Mouse (Mus musculus) heart, adult 2 months (tissue): ENCODE results near the gene Cyp3a57. TPM values are rescaled to one million over a fixed set of nuclear protein-coding genes. Genes with fewer than 3 reads are reported as not detected.
"Not testable (repeated sequence)": the region's sequence is repeated elsewhere in the genome, so short reads cannot be mapped to it uniquely, and the experiment has no call there.

Source experiments
- DNase-seq, 2 experiments: peaks; one replicate each; pipeline ENCODE4 v3.0.0; 2021
- H3K27ac ChIP-seq: fragments of 200-600 bp; 2 replicates; pipeline ENCODE4 v1.8.1; 2022
- H3K27me3 ChIP-seq: fragments of 200-500 bp; 2 replicates; pipeline ENCODE4 v1.6.1; 2012; ENCODE audit warnings: mild to moderate bottlenecking, low read length, inconsistent platforms, mixed read lengths; ENCODE audit not compliant: control insufficient read depth, insufficient read depth
- H3K36me3 ChIP-seq: fragments of 200-500 bp; 2 replicates; pipeline ENCODE4 v1.6.1; 2012; ENCODE audit warnings: low read length, inconsistent platforms; ENCODE audit not compliant: control insufficient read depth, insufficient read depth
- H3K4me1 ChIP-seq: fragments of 200-500 bp; 2 replicates; pipeline ENCODE4 v1.6.1; 2011; ENCODE audit warnings: low read length; ENCODE audit not compliant: control insufficient read depth, insufficient read depth
- H3K4me3 ChIP-seq: fragments of 200-600 bp; 2 replicates; pipeline ENCODE4 v1.8.1; 2022
- H3K79me2 ChIP-seq: fragments of 200-500 bp; replicated peaks from 2 replicates; pipeline ENCODE4 v1.6.1; 2012; ENCODE audit warnings: mild to moderate bottlenecking, inconsistent platforms, low read length, moderate library complexity, mixed read lengths; ENCODE audit not compliant: control insufficient read depth, insufficient read depth
- H3K9ac ChIP-seq: fragments of 200-500 bp; 2 replicates; pipeline ENCODE4 v1.6.1; 2012; ENCODE audit warnings: low read depth, mild to moderate bottlenecking, control low read depth, inconsistent platforms, low read length, mixed read lengths
- CTCF ChIP-seq: fragments of 200-600 bp; IDR thresholded peaks from 2 replicates; pipeline ENCODE4 v1.8.1; 2022; ENCODE audit warnings: antibody characterized with exemption, mild to moderate bottlenecking, moderate library complexity
- EP300 ChIP-seq: fragments of 200-500 bp; IDR thresholded peaks from 2 replicates; pipeline ENCODE4 v1.6.1; 2011; ENCODE audit warnings: low read depth, low read length, control low read depth; ENCODE audit not compliant: insufficient read depth
- POLR2A ChIP-seq: fragments of 200-500 bp; IDR thresholded peaks from 2 replicates; pipeline ENCODE4 v1.6.1; 2011; ENCODE audit warnings: mild to moderate bottlenecking, low read depth, low read length, control low read depth; ENCODE audit not compliant: insufficient read depth
- WGBS: fragments of 180-500 bp; shearing (Covaris S2); methylation state at CpG from one replicate; pipeline ENCODE4 v1.1.7; 2018; 5-methylcytosine and 5-hydroxymethylcytosine counted together
- intact Hi-C: fragments of 180-260 bp; cut with DNase I; formaldehyde crosslinking; loops from one replicate; pipeline ENCODE4 v1.15.1; 2025
- polyA plus RNA-seq: library from polyadenylated mRNA; depleted of rRNA; stranded (reverse); fragments of >200 nt; gene quantifications from 2 replicates; pipeline ENCODE4 v1.2.3, GENCODE M21; 2012
- total RNA-seq, 2 experiments: library from RNA; stranded (reverse); gene quantifications; 2 replicates each; pipeline ENCODE4 v1.2.3; 2021

Cyp3a57 gene
- total and polyA plus RNA-seq, 3 experiments = not detected

GRCm38 (mm10) chr5:145317141-145317540 is 27.9 kb upstream of the Cyp3a57 start:
- DNase-seq = no peak
- no peak overlapping the region for H3K4me3 ChIP-seq
- no peaks in the 10 kb centered on the region for H3K27me3 ChIP-seq
- no peak overlapping the region for H3K27ac ChIP-seq
- TF ChIP-seq POLR2A = no peak
- no peak for TF ChIP-seq EP300
- no peak for TF ChIP-seq CTCF
- WGBS = 52% methylated on average over 1 of the region's 1 CpGs
- H3K4me1 ChIP-seq = no peaks in the 10 kb centered on the region
- no peaks in the 10 kb centered on the region for H3K79me2 ChIP-seq
- H3K36me3 ChIP-seq = no peaks in the 10 kb centered on the region
- H3K9ac ChIP-seq = no peak overlapping the region
- intact Hi-C loops = no loop called here

- intact Hi-C loops, H3K36me3 ChIP-seq, H3K27ac ChIP-seq, DNase-seq, H3K9ac ChIP-seq, H3K79me2 ChIP-seq, H3K4me3 ChIP-seq, H3K4me1 ChIP-seq, H3K27me3 ChIP-seq: not testable (repeated sequence)
Observed at GRCm38 (mm10) chr5:145338756-145339155, 6.3 kb upstream of the Cyp3a57 start.

GRCm38 (mm10) chr5:145349697-145350096 is 4.6 kb downstream of the Cyp3a57 start:
- TF ChIP-seq POLR2A (no peak), EP300 (no peak), CTCF (no peak)
- no peak overlapping the region for H3K27ac ChIP-seq
- no peak overlapping the region for H3K9ac ChIP-seq
- H3K27me3 ChIP-seq = no peaks in the 10 kb centered on the region
- H3K4me1 ChIP-seq = no peaks in the 10 kb centered on the region
- H3K36me3 ChIP-seq = no peaks in the 10 kb centered on the region
- intact Hi-C loops = no loop called here
- H3K79me2 ChIP-seq = no peaks in the 10 kb centered on the region
- no peak for DNase-seq
- H3K4me3 ChIP-seq = no peak overlapping the region

GRCm38 (mm10) chr5:145353081-145353480 is 8.0 kb downstream of the Cyp3a57 start:
- Histone ChIP-seq H3K27ac (no peak overlapping the region), H3K27me3 (no peaks in the 10 kb centered on the region), H3K4me1 (no peaks in the 10 kb centered on the region), H3K9ac (no peak overlapping the region), H3K36me3 (no peaks in the 10 kb centered on the region), H3K4me3 (no peak overlapping the region), H3K79me2 (no peaks in the 10 kb centered on the region)
- WGBS = 71% methylated on average over 1 of the region's 1 CpGs
- TF ChIP-seq CTCF = no peak
- TF ChIP-seq POLR2A = no peak
- TF ChIP-seq EP300 = no peak
- intact Hi-C loops = no loop called here
- DNase-seq = no peak

GRCm38 (mm10) chr5:145415416-145415815 is 70.3 kb downstream of the Cyp3a57 start:
- H3K9ac ChIP-seq, H3K27ac ChIP-seq, DNase-seq, H3K4me3 ChIP-seq, H3K79me2 ChIP-seq, H3K4me1 ChIP-seq, intact Hi-C loops, H3K36me3 ChIP-seq, H3K27me3 ChIP-seq: not testable (repeated sequence)
- 75% methylated on average over 9 of the region's 9 CpGs for WGBS

GRCm38 (mm10) chr5:145422287-145422686 is 77.2 kb downstream of the Cyp3a57 start:
- no peak overlapping the region for H3K27ac ChIP-seq
- no peak overlapping the region for H3K4me3 ChIP-seq
- intact Hi-C loops = no loop called here
- H3K4me1 ChIP-seq = no peaks in the 10 kb centered on the region
- no peaks in the 10 kb centered on the region for H3K36me3 ChIP-seq
- H3K79me2 ChIP-seq = no peaks in the 10 kb centered on the region
- DNase-seq = no peak
- H3K9ac ChIP-seq = no peak overlapping the region
- no peaks in the 10 kb centered on the region for H3K27me3 ChIP-seq
- 56% methylated on average over 1 of the region's 1 CpGs for WGBS
- TF ChIP-seq POLR2A (no peak), EP300 (no peak), CTCF (no peak)

- no peaks in the 10 kb centered on the region for H3K36me3 ChIP-seq
- intact Hi-C loops = no loop called here
- no peak overlapping the region for H3K9ac ChIP-seq
- no peaks in the 10 kb centered on the region for H3K27me3 ChIP-seq
- no peak overlapping the region for H3K27ac ChIP-seq
- no peak overlapping the region for H3K4me3 ChIP-seq
- DNase-seq = no peak
- no peaks in the 10 kb centered on the region for H3K4me1 ChIP-seq
- H3K79me2 ChIP-seq = no peaks in the 10 kb centered on the region
- TF ChIP-seq EP300 = no peak
- TF ChIP-seq CTCF = no peak
- TF ChIP-seq POLR2A = no peak
Observed at GRCm38 (mm10) chr5:145431004-145431403, 85.9 kb downstream of the Cyp3a57 start.
